Mouse (Mus musculus) left cerebral cortex, postnatal 14 days (tissue): Measurements from ENCODE around the gene Zfp948. TPM values are rescaled to one million over a fixed set of nuclear protein-coding genes. Genes with fewer than 3 reads are reported as not detected.

Source experiments
- DNase-seq, 2 experiments: peaks; one replicate each; pipeline ENCODE4 v3.0.0; 2021 to 2022; ENCODE audit warnings: low spot score in 2 of 2, mixed read lengths in 1 of 2
- intact Hi-C: fragments of 180-260 bp; cut with DNase I; formaldehyde crosslinking; loops from one replicate; pipeline ENCODE4 v1.15.1; 2025
- long read RNA-seq, 2 experiments: library from polyadenylated mRNA; stranded (forward); transcript quantifications; one replicate each; pipeline ENCODE4 v2.0.0; 2021
- total RNA-seq, 2 experiments: library from RNA; stranded (reverse); gene quantifications; 2 replicates each; pipeline ENCODE4 v1.2.3; 2021

Gene Zfp948
- total RNA-seq, result 10 to 100 TPM; 12.3 to 14.1 TPM
- long read RNA-seq, experiment 1, transcript Zfp948-201 (6 exons, 2,652 nt), result major isoform, 8 of 10 reads
- long read RNA-seq, experiment 1, partial matches to known transcripts, result 0 of 10 reads
- long read RNA-seq, experiment 1, other reads (novel, unspliced or antisense), result 2 of 10 reads
- long read RNA-seq, experiment 2, transcript Zfp948-201 (6 exons, 2,652 nt), result major isoform, 8 of 11 reads
- long read RNA-seq, experiment 2, partial matches to known transcripts, result 1 of 11 reads
- long read RNA-seq, experiment 2, other reads (novel, unspliced or antisense), result 2 of 11 reads

DNA sequence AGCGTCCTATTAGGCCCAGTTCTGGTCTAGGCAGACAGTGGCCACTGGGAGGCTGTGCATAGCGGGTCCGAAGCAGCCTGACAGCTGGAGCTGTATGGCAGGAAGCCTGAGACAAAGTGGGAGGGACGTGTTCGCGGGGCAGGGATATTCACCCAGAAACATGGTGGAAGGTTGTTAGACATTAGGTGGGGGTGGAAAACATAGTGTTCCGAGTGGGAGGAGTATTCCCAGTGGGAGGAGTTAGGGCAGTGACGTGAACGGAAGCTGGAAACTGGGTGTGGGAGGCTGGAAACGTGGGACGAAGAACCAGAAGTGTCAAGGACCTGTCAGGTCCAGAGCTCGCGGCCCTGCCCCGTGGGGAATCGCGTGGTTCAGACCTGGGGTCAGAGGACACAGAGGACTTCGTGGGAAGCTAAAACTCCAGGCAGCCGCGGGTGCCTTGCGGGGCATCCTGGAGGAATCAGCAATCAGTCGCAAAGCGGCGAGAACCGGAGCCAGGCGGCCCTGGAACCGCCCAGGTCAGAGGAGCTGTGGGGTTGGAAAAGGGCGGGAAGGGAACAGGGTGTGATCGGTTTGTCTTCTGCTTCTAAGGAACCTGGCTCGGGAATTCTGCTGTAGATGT lies at the start of gene Zfp948:
Gene Zfp948, plus strand, starts transcription at position 281 of the 622 bp plus-strand sequence.
- peak; percentile 79 to 90 for DNase-seq
- intact Hi-C loops, result loop anchor here (2.0 kb wide), 2 partner anchors 32 to 50 kb away; partner anchors contain the start of gene Zfp52

DNA sequence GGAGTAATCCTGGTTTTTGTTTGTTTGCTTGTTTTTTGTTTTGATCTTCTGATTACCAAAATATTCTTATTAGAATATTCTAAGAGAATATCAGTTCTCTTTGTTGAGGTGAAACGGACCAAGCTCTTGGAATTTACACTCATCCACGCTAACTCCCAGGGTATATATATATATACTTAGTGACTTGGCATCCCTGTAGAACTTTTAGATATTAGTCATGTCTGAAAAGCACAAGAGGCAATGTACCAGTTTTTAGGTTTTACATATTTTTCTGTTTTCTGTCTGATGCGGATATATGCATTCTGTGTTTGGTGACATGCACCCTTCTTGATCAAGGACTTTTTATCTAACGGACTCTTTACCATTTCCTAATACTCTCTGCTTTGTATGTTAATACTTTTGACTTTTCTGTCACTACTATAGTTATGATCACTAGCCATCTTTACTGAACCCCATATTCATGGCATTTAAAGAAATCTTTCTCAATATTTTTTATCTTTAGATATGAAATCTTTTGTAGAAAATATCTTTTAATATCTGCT lies 49.6 kb upstream of the Zfp948 start:
- DNase-seq, result no peak
- intact Hi-C loops, result loop anchor here (2.0 to 5.0 kb wide), 3 partner anchors 50 to 245 kb away; partner anchors contain the start of genes Zfp51 and Zfp948

DNA sequence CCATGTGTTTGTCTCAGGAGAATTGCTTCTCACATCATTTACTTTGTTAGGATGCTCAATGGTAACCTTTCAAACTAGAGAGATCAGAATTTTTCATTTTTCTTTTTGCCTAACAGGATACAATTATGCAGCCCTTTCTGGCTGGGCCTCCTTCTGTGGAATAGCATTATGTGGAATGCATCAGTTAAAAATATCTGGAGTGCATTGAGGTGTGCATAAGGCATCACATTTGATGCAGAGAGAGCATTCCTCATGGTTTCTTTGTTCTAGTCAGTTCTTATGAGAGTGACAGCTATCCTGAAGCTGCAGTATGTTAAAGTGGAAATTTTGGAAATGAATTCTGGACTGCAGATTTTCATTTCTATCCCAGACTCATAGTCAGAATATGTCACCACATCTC lies 40.5 kb upstream of the Zfp948 start:
- DNase-seq, result no peak
- intact Hi-C loops, result no loop called here

DNA sequence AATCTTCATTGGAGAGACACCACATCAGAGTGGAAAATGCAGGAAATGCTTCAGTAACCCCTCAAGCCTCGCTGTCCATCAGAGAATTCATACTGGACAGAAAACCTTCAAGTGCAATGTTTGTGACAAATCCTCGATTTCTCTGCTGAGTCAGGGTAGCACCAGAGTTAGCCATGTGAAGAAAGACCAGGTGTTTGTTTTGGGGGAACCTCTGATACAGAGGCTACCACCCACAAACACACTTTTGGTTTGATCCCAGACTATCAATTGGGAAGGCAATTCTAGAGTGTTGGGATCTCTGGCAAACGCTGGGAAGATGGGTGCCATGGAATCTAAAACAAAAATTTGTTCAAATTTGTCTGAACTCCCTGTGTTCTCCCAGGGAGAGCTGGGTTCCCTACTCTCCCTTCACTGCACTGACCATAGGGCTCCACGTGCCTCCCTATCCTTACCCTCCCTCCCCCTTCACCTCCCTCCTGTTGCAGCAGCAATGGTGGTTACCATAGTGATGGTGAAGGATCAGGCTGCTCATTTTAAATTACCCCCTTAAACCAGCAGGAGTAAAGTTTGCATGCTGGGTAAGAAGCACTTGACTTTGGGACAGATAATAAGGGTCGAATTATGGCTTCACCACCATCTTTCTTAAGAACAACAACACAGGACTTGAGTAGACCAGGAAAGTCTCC lies 36.0 kb upstream of the Zfp948 start:
- no peak for DNase-seq
- intact Hi-C loops, result no loop called here

DNA sequence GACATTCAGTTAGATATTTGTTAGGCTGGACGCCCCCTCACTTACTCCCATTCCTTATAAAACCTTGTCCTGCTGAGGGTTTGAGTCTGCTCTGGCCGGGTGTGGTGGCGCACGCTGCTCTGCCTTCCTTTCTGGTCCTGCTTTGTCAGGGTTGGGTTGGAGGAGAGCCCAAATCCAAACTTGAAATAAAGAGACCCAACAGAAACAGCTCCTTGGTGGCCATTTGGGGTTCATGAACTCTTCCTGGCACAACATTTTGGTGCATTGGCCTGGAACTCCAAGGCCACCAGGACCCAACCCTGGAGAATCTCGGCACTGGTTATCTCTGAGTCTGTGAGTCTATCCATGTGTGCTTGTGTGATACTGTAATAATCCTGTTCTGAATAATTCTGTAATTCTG lies 35.2 kb upstream of the Zfp948 start:
- peak; percentile 11 to 33 for DNase-seq
- intact Hi-C loops, result no loop called here

DNA sequence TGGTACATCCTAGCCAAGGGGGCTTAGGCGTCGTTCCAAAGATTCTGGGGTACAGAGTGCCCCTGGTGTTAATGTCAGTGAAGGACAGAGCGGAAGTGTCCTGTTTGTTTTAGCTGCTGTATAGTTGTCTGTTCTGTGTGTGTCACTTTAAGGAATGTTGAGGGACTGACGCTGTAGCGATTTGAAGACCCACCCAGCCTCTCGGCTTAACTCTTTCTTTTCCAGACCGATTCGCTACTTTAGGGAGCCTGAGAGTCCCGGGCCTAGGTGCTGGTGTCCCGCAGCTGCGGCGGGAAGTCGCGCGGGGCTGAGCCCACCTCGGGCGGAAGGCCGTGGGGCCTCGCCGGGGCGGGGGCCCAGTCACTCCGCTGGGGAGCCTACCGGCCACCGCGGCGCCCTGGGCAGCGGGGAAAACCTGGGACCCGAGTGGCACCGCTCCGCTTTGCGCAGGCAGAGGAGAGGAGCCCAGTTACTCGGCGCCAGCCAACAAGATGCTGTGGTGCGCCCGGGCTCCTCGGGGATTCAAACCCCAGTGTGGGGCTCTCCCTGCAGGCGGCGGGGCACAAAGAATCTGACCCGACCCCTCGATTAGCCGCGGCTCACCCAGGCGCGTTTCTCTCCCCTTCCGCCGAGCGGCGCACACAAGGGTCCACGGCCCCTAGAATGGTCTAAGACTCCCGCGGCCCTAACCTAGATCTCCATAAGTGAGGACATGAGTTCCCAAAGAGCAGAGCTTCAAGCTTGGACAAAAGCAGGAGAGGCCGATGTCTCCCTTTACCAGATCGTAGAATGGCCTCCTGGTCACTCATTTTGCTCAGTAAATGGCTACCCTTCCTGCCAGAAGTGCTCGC lies 34.5 kb upstream of the Zfp948 start:
- intact Hi-C loops, result no loop called here

DNA sequence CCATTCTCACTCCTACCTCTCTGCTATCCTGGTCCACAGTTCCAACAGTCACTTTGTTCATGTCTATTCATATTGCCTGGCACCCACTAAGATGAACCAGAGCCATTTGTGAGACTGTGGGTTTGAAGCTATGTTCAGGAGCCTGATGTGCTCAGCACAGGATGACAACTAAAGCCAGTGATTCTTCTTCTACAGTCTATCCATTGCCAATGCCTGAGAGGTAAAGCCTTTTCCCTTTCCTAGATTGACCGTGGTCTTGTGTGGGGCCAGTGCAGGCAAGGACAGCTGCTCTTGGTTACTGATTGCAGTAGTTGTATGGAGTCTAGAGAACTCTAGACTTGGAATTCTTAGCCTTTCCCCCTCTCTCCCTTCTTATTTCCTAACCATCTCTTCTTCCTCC lies 32.8 kb upstream of the Zfp948 start:
- intact Hi-C loops, result loop anchor here (2.0 kb wide), 1 partner anchor 33 kb away; the partner anchor contains the start of gene Zfp948
- DNase-seq, result no peak

More for the DNA sequence above, 34.5 kb upstream of the Zfp948 start:
- DNase-seq, result peak; percentile 71 to 82

DNA sequence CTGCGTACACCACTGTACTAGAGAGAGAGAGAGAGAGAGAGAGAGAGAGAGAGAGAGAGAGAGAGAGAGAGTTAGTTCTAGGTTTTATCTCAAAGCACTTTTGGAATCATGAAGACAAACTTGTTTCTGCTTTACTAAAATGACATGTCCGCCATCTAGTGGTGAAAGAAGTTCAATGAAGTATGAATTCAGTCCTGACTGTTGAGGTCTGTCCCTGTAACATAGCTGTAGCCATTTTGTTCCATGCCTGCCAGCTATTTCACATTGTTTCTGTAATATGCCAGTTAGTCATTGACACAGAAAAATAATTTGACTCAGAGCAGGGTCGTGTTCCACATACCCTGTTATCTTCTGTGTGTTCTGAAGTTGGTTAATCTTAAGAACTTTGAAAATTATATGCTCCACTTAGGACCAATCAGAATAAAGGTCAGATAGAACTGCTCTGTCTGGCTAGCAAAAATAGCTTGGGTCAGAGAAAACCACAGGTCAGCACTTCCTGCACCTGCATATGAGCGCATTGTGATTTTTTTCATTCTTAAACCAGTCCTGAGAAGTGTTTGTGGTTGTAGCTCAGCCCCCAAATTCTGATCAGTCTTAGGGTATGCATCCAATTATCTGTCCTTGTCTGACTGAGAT lies 32.2 kb upstream of the Zfp948 start:
- intact Hi-C loops, result loop anchor here (2.0 kb wide), 1 partner anchor 32 kb away; the partner anchor contains the start of gene Zfp948
- peak; percentile 73 to 93 for DNase-seq

DNA sequence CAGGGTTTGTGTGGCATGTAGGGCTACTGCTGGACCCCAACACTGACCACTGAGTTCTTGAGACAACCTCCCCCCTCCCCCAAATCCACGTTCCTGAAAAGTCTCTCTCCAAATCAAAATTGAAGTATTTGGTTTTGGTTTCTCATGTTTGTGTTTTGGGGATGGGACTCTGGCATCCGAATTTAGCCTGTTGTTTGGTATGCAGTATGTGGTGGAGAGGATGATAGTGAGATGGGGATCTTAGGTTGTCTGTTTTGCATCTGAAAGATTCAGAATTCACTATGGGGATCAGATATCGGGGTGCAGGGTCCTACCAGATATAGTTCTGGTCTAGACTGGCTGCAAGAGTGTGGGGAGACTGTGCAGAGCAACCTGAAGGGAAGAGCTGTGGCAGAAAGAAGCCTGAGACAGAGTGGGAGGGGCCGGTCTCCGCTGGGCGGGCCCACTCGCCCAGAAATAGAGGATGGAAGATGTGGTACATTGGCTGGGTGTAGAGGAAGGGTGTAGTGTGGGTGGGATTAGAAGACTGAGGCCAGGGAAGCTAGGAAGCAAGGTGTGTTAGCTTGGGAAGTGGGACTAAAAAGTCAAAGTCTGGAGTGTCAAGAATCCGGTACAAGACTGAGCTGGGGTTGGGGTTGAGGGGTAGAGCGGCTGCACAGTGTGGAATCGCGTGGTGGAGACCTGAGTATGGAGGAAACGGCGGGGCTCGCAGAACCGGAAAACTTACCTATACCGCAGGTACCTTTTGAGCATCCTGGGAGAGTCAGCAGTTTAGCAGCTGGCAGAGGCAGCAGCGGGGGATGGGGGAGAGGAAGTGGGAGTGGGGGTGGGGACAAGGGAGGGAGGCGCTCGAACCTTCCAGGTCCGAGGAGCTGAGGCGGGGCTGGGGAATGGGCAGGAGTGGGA lies 31.5 kb upstream of the Zfp948 start, which contains the start of gene Zfp52:
Gene Zfp52, plus strand, starts transcription at position 444 of the 906 bp plus-strand sequence.
- peak; percentile 64 to 66 for DNase-seq
- intact Hi-C loops, result loop anchor here (2.0 kb wide), 1 partner anchor 31 kb away; the partner anchor contains the start of gene Zfp948

DNA sequence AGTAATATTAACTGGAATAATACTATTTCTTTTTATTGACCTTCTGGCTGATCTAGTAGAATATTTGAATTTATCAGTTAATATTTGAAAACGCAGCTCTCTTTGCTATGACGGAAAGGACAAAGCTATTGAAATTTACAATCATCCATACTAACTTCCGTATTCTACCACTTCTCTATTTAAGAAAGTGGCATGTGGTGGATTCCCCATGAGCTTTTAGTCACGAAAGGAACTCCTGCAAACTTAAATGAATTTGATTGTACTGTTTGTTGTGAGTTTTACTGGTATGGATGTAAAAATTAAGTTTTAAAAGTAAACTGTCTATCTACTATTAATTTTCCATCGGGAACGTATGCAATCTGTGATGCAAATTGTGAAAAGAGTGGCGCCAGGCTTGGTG lies 30.7 kb upstream of the Zfp948 start:
- intact Hi-C loops, result no loop called here

DNA sequence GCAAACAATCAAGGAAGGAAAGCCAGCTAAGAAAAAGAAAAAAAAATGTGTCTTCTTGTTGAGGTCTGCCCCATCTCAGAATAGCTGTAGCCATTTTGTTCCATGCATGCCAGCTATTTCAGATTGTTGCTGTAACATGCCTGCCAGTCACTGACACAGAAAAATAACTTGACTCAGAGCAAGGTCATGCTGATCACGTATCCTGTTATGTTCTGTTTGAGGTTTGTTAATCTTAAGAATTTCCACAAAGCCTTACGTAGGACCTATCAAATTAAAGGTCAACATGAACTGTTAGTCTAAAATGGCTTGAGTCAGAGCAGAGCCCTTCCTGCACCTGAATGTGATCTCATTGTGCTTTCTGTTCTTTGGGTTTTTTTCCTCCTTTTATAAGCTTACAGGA lies 30.1 kb upstream of the Zfp948 start:
- no peak for DNase-seq
- intact Hi-C loops, result no loop called here

More for the DNA sequence above, 30.7 kb upstream of the Zfp948 start:
- no peak for DNase-seq

DNA sequence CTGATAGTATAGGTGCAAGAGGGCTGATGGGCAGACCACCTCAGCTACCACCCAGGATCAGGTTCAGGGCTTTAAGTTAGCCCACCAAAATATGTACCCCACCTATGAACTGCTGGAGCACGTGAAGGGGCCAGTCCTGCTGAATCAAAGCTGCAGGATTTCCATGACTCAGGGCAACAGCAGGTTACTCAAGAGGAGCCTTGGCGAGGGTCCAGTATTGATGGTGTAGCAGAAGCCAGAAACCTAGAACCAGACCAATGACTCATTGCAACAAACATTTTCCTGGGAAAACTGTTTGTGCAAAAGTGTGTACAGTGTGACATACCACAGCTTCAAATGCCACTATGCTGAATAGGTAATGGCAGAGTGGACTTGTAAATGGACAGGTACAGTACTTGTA lies 9.0 kb upstream of the Zfp948 start:
- DNase-seq, result no peak
- intact Hi-C loops, result no loop called here

DNA sequence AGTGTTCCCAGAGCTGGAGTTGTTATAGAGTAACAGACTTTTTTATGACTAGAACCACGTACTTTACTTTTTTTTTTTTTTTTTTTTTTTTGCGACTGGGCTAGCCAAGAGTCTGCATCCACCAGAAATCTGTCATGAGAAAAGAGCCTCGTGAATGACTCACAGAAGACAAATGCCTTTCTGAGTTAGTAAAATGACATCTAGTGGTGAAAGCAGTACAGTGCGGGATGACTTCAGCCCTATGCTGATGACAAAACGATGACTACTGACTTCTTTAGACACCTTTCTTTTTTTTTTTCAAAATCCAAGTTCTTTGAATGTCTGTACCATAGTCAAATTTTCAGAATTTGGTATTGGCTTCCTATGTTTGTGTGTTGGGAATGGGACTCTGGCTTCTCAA lies 588 bp upstream of the Zfp948 start:
- intact Hi-C loops, result loop anchor here (2.0 kb wide), 2 partner anchors 31 to 49 kb away; partner anchors contain the start of gene Zfp52
- DNase-seq, result peak; percentile 68 to 93

DNA sequence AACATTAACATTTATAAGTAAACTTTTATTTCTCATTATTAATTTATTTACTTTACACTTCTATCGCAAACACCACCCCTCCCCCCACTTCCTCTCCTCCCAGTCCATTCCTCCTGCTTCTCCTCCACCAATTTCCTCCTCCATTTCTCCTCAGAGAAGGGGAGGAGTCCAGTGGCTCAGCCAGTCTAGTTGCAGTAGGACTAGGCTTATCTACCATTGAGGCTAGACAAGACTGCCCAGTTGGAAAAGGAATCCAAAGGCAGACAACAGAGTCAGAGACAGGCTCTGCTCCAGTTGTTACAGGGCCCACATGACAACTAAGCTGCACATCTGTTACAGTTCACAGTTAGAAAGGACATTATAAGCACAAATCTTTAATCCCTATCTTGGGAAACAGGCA lies 888 bp downstream of the Zfp948 start:
- intact Hi-C loops, result loop anchor here (2.0 kb wide), 2 partner anchors 33 to 51 kb away; partner anchors contain the start of gene Zfp52
- peak; percentile 6 to 30 for DNase-seq

DNA sequence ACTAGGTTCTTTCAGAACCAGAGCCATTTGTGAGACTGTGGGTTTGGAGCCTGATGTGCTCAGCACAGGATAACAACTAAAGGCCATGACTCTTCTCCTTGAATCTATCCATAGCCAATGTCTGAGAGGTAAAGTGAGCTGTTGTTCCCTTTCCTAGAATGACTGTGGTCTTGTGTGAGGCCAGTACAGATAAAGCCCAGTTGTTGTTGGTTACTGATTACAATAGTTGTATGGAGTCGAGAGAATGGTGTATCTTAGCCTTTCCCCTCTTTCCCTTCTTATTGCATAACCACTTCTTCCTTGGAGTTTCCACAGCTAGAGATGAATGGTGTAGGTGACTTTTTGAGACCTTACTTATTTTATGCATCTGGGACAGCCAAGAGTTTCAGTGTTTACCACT lies 12.3 kb downstream of the Zfp948 start:
- intact Hi-C loops, result no loop called here

DNA sequence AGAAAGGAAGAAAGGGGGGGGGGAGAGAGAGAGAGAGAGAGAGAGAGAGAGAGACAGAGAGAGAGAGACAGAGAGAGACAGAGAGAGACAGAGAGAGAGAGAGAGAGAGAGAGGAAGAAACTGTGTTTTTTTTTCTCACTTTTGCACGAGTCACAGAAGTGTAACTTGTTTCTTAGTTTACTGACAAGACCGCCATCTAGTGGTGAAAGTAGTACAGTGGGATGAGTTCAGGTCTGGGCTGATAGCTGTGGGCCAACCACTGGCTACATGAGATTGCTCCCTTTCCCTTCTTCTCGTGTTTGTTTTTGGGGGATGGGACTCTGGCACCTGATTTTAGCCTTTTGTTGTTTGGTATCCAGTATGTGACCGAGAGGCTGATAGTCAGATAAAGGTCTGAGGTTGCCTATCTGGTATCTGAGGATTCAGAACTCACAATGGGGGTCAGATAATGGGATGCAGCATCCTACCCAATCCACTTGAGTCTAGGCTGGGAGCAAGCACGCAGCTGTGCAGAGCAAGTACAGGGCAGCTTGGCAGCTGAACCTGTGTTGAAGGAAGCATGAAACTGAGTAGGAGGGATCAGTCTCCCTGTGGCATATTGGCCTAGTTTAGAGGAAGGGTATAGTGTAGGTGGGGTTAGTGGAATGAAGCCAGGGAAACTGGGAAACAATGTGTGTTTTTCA lies 12.8 kb downstream of the Zfp948 start:
- DNase-seq, result peak; percentile 59 to 84
- intact Hi-C loops, result loop anchor here (10.0 kb wide), 1 partner anchor 565 kb away; no protein-coding TSS in a partner anchor

More for the DNA sequence above, 12.3 kb downstream of the Zfp948 start:
- DNase-seq, result no peak

DNA sequence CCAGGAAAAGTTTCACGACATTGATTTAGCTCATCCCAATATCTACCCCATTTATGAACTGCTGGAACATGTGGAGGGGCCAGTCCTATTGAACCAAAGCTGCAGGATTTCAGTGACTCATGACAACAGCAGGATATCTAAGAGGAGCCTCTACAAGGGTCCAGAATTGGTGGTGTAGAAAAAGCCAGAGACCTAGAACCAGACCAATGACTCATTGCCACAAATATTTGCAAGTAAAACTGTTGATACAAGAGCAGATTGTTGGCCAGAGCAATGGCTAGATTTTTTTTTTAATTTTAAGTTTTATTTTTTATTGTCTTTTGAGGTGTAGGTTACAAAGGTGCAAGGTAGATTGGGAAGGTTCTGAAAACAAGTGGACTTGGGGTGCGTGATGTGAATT lies 18.7 kb downstream of the Zfp948 start:
- no peak for DNase-seq

More for the DNA sequence above, 18.7 kb downstream of the Zfp948 start:
- intact Hi-C loops, result loop anchor here (10.0 kb wide), 1 partner anchor 571 kb away; no protein-coding TSS in a partner anchor
